Mouse (Mus musculus) natural killer cell, adult 2 months (primary cell): ENCODE measurements around the gene Apobec1.
"Not testable (repeated sequence)": the region's sequence is repeated elsewhere in the genome, so short reads cannot be mapped to it uniquely, and the experiment has no call there.

Source experiments
- DNase-seq, 2 experiments: peaks; one replicate each; pipeline ENCODE4 v3.0.0; 2022; ENCODE audit warnings: low spot score in 2 of 2

Gene Apobec1

GRCm38 (mm10) chr6:122602242-122602991 is at the start of gene Apobec1:
TSS of gene Apobec1 (minus strand) at chr6:122602444.
- DNase-seq: peak; percentile 73 to 83

DNA sequence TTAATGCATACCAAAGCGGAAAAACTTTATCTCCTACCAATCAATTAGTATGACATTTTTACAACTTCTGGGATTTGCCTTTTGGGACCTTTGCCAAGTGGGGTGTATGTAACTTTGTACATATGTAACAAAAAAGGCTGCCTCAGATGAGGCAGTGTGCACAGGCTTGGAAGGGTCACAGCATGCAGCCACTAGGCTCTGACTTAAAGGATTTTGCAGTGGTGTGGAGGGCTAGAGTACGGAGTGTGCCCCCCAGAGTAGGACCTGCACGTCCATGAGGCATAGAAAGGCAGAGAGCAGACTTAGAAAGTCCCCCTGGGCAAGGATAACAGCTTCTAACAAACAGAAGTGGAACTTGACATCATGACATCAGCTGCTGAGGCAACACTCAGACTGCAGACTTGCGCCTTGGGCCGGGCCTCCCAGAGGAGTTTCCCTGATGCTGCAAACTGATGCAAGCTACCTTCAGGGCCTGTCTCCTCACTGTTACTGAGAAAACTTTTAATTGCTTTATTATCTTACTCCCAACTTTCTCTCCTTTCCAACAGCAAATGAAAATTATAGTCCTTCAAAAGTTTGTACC is 48.2 kb upstream of the Apobec1 start:
- DNase-seq: no peak

- no peak for DNase-seq
Observed at GRCm38 (mm10) chr6:122649903-122650302, 47.7 kb upstream of the Apobec1 start.

- not testable (repeated sequence) for DNase-seq
Observed at GRCm38 (mm10) chr6:122644196-122644595, 42.0 kb upstream of the Apobec1 start.

- DNase-seq: not testable (repeated sequence)
Observed at GRCm38 (mm10) chr6:122637566-122637965, 35.3 kb upstream of the Apobec1 start.

GRCm38 (mm10) chr6:122636666-122637065 is 34.4 kb upstream of the Apobec1 start:
- no peak for DNase-seq

DNA sequence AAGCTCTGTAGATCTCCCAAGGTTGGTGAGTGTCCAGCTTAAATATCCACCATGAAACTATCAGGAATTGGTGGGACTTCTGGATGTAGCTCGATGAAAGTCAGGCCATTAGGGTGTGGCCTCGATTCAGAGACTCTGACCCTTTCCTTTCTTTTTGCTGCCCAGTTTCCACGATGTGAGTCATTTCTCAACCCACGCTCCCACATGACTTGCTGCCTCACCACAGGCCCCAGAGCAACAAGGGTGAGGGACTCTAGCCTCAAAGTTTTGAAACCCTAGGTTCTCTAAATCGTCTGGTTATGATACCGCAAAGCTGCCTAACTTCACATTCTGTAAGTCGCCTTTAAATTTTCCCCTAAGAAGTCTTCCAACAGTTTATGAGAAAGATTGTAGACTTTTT is 33.1 kb upstream of the Apobec1 start:
- no peak for DNase-seq

DNA sequence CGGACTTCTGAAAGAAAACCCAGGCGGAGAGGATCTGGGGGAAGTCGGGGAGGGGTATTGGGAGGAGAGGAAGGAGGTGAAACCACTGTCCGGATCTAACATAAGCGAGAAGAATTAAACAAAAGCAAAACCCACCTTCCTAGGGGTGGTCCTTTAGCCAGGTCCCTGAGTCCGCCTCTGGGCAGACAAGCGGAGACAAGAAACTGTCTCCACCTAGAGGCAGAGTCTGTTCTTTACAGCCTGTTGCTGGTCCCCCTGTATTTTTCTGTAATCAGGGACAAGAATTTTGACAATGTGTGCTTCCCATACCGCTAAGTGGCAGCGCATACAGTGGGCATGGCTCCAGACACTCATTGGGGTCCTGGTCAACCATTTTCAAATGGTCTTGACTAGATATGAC is 31.2 kb upstream of the Apobec1 start:
- peak in 1 of 2 experiments; percentile 17 for DNase-seq

GRCm38 (mm10) chr6:122627469-122628108 is 25.3 kb upstream of the Apobec1 start:
- no peak for DNase-seq

- no peak for DNase-seq
Observed at GRCm38 (mm10) chr6:122626110-122626509, 23.9 kb upstream of the Apobec1 start, which contains the start of gene Dppa3. TSS of gene Dppa3 (plus strand) at chr6:122626410.

- no peak for DNase-seq
Observed at GRCm38 (mm10) chr6:122625156-122625555, 22.9 kb upstream of the Apobec1 start.

DNA sequence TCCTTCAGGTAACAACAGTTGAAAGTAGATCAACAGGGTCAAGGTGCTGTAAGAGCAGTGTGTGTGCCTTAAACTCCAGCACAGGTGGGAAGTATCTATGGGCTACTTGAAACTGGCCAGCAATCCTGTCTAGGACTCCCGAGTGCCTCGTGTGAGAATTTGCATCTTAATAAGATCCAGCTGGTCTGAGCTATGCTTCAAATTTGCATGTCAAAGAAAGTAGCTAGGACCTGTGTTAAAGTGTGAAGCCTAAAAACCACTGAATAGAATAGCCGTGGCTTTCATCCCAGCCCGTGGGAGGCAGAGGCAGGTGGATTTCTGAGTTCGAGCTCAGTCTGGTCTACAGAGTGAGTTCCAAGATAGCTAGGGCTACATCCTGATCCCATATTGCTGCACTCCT is 22.2 kb upstream of the Apobec1 start:
- no peak for DNase-seq

DNA sequence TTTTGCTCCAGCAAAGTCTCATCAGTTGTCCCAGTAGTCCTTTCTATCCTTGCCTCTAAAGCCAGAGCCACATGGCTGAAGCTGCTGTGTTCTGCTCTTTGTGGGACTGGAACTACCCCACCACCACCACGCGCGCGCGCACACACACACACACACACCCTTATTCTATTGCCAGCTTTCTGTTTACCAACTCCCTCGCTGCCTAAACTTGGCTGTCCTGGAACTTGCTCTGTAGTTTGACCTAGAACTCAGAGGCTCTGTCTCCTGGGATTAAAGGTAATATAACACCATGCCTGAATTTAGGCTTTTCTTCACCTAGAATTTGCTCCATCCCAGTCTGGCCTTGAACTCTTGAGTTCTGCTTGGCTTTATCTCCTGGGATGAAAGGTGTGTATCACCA is 18.8 kb upstream of the Apobec1 start:
- no peak for DNase-seq

DNA sequence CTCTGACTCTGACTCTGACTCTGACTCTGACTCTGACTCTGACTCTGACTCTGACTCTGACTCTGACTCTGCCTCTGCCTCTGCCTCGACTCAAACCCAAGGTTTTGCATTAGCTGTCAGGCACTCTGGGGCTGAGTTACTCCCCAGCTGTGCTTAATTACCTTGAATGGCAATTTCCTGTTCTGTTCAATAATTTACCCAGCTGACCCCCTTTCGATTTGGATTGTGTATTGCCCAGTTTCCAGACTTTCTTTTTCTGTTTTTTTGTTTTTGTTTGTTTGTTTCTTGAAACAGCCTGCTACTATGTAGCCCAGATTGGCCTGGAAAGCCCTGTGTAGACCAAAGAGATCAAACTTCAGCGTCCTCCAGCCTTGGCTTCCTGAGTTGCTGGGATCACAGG is 13.8 kb upstream of the Apobec1 start:
- DNase-seq: no peak

DNA sequence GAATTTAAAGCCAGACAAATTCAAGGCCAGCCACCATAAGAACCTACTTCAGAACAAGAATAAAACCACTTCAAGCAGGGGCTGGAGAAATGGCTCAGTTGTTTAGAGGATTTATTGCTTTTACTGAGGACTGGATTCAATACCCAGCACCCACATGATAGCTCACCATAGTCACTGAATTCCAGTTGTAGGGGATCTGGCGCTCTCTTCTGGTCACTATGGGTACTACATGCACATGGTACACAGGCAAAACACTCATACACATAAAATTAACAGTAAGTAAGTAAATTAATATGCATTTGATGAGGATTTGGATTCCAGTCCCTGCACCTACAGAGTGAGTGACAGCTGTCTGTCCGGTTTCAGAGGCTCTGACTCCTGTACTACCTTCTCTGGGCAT is 11.8 kb upstream of the Apobec1 start:
- peak; percentile 21 to 50 for DNase-seq

GRCm38 (mm10) chr6:122612426-122612825 is 10.2 kb upstream of the Apobec1 start:
- no peak for DNase-seq

DNA sequence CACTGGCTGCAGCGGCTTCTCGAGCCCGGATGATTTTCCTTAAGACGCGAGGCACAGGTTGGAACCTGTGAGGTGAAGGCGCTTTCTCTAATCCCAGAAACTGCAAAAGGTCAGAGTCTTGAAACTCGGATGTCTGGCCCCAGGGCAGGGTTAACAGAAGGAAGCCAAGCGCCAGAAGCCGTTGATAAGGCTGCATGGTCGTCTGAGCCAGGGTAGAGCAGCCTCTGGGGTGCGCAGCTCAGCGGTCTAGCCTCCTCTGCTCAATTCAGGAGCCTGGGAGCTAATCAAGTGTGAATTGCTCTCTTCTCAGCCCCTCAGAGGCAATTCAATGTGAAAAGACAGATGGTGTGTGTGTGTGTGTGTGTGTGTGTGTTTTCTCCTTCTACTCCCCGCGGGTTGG is 7.5 kb upstream of the Apobec1 start, which contains the start of gene Gdf3:
TSS of gene Gdf3 (minus strand) at position 317 of the 400 bp plus-strand sequence.
- no peak for DNase-seq

- DNase-seq: no peak
Observed at GRCm38 (mm10) chr6:122609377-122609728, 7.1 kb upstream of the Apobec1 start.

DNA sequence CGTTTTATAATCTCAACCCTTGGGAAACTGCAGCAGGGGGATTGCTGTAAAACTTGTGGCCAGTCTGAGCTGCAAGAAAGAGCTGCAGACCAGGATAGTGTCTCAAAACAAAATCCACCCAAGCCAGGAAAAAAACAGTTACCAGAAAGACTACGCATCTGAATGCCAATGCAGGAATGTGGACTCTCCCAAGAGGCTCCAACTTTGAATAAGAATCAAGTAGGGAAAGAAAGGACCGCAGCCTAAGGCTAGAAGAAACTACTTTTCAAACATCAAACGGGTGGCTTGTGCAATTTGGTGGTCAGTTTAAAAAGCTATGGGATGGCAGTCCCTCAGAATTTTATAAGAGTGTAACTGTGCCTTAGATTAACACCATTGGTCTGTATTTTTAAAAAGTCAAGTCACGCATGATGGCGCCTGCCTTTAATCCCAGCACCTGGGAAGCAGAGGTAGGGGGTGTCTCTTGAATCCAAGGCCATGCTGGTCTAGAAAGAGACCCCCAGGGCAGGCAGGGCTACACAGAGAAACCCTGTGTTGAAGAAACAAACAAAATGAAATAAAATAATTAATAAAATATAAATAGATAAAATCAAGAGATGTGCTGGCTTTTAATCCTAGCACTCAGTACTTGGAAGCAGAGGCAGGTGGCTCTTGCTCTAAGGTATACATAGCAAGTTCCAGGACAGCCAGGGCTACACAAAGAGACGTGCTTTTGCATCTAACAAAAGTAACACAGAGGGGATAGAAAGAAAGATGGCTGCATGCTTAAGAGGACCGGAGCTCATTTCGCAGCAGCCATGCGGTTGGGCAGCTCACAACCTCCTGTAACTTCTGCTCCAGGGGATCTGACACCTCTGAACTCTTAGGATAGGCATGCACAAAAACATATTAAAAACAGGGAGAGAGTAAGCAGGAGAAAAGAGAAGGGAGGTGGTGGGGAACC is 6.5 kb upstream of the Apobec1 start:
- DNase-seq: no peak

DNA sequence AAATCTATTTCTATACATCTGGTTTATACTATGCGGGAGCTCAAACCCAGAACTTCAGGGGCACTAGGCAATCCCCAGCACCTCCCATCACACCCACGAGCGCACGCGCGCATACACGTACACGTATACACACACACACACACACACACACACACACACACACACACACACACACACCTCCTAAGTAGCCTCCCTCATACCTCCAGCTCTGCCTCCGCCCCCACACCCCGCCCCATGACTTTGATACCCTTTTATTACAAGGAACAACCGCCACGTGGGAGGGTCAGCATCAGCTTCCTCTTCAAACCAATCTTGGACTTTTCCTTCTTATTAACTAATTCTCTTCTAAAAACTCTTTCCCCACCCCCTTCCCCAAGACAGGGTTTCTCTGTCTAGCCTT is 5.5 kb upstream of the Apobec1 start:
- DNase-seq: no peak

DNA sequence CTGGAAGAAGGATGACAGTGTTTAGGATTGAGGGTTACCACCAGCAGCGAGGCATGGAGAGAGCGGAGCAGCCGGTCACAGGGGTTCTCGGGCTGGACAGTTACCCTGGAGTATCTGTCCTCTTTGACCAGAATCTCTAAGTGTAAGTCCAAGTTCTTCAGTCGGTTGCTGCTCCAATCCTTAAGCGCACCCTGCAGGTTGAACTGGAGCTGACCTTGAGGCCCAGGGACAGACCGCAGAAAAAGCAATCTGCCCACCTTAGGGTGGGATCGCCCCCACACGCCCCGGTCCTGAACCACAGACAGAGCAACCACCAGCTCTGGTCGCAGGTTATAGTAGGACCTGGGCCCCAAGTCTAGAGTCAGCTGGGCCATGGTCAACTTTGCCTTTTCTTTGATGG is 4.4 kb upstream of the Apobec1 start:
- DNase-seq: no peak

DNA sequence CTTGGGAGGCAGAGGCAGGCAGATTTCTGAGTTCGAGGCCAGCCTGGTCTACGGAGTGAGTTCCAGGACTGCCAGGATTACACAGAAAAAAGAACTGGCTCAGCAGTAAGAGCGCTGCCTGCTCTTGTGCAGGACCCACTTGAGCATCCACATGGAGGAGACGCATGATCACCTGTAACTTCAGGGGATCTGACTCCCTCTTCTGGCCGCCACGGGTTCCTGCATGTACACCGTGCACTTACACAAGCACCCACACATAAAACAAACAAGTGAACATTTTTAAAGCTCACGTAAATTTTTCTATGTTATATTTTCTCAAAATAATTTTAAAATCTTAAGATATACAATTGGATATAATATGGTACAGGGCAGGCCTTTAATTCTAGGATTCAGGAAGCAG is 3.2 kb upstream of the Apobec1 start:
- DNase-seq: peak in 1 of 2 experiments; percentile 30
